Mouse (Mus musculus) spleen, postnatal 36 days (tissue): ENCODE results near the gene Cox10.
"Not testable (repeated sequence)": the region's sequence is repeated elsewhere in the genome, so short reads cannot be mapped to it uniquely, and the experiment has no call there.

Experiments used
- DNase-seq, 2 experiments: peaks; one replicate each; pipeline ENCODE4 v3.0.0; 2022; ENCODE audit warnings: low spot score in 2 of 2, mixed read lengths in 1 of 2

Gene Cox10

DNA sequence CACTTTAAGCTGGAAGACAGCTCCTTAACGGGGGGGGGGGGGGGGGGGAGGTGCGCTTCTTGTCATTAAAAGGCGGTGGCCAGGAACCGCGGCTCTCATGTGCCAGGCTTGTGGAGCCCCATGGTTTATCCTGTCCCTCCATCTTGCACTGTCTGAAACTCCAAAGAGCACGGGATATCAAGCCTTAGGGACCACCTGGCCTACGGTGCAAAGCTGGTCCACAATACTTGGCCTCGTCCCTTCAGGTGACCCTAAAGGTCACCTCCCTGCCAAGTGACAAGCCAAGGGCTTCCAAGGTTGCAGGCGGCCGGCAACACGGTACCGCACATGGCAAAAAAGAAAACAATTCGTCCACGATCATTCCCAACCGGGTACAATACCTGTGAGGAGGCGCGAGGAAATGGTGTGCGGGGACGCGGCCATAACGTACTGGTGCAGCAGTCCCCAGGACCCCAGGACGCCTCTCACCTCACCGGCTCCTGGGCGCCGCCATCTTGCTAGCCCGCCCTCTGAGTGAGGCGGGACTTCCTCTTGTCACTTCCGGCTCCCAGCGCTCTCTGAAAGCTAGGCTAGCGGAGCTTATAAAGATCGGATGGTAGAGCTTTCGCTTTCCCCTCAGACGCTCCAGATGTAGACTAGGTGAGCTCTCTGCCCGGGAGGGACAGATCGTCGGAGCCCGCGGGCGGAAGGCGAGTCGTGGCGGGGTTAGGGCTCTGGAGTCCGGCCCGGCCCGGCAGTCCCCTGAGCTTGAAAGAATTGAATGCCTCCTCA, at the start of gene Cox10:
Gene Cox10 (minus strand): TSS at position 513 of the 771 bp plus-strand sequence.
- peak; percentile 87 for DNase-seq

DNA sequence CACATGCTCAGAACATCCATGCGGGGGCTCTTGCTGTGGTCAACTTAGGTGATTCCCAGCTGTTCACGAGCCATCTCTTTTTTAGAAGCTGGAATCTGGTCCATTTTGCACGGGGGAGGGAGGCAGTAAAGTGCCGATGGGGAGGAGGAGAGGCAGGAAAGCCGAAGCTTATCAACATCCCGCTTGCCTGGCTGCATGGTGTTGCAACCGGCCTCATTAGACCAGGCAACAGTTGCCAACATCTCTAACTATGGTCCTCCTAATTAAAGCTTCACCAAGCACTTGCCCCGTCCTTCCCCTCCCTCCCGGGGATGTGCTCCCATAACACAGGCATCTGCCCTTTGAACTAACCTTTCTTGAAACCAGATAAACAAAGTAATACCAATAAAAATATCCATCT, 48.7 kb upstream of the Cox10 start:
- DNase-seq = no peak

DNA sequence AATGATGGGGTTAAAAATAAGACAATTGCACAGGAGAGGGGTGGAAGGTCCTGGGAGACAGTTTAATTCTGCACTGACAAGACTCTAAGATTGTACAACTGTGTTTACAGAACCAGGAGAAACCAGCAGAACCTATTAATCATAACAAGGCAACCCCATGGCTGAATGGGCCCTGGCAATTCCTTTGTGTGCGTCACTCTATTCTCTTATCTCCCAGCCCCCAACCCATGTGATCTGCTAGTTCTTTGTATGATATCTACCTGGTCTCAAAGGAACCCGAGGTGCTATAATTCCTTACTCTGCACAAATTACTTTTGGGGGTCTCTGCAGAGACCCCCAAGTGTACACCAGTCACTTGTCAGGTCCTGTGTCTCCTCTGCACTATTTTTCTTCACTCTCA, 46.2 kb upstream of the Cox10 start:
- no peak for DNase-seq

DNA sequence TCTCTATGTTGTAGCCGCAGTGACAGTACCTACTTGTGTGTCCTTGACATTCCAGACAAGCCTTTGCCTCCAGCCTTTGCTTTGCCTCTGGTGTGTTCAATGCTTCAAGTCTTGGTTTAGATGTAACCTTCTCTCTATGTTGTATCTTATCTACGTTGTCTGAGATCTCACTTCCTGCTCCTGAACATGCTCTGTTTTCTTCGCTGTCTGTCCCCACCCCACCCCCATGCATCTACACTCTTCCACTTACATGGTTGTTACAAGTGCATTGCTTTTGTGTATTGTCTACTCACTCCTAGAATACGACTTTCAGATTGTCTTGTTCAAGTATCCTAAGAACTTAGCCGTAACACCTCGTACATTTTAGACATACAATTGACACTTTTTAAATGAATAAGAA, 43.9 kb upstream of the Cox10 start:
- not testable (repeated sequence) for DNase-seq

DNA sequence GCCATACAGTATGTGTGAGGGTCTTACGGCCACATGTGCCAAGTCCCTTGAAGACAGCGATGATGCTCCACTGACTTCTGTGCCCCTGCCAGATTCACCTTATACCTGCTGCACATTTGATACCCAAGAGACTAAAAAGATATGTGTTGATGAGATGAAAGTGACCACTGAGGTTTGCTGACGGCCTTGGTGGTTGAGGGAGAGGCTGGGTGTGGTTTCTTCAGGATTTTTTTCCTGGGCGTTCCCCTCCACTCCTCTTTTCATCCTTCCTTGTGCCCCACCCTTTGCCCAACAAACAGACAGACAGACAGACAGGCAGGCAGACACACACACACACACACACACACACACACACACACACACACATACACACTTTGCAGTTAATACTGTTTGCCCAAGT, 37.4 kb upstream of the Cox10 start:
- peak in 1 of 2 experiments; percentile 9 for DNase-seq

DNA sequence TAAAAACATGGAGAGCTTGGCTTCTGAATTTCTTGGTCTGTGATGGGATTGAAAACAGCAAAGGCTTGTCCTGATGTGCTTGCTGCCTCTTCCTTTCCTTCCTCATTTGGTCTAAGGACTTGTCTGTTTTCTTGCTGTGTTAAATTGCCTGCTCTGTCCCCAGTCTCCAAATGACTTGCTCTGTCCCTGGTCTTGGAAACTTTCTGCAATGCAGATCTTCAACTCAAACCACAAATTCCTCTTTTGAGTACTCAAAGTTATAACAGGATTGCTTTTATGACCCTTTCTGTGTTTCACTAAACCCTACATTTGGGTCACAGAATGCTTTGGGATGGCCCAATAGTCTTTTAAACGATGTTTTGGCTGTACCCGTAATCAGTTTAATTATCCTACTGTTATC, 36.6 kb upstream of the Cox10 start:
- no peak for DNase-seq

DNA sequence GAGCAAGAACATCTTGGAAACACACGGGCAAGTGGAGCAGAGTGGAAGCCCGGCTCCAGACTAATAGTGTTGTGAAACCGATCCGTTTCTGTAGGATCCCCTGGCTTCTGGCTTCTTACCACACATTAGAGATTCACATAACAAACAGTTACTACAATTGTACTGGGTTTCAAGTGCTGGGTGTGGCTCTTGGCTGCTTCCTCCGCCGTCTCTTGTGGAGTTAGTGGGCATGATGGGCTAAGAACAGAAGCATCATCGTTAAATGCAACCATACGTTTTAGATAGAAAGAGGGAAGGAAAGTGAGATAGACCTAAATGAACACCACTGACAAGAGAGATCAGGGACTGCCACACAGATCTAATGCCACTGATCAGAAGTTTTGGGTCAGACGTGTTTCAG, 35.8 kb upstream of the Cox10 start:
- DNase-seq = no peak

DNA sequence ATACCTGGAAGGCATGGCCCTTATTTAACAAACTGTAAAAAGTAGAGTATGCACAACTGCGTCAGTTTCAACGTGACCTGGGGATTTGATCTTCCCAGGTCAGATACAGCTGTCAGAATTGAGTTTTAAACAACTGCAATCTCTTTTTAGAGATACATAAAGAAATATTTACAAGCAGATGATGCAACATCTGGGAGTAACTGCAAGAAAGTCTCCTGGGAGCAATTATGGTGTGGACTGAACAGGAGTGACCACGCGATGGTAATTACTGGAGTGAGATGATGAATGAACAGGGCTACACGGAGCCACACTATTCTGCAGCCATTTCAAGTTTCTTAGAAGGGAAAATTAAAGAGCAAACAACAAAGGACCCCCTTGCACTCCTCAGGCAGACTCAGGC, 20.8 kb upstream of the Cox10 start:
- no peak for DNase-seq

DNA sequence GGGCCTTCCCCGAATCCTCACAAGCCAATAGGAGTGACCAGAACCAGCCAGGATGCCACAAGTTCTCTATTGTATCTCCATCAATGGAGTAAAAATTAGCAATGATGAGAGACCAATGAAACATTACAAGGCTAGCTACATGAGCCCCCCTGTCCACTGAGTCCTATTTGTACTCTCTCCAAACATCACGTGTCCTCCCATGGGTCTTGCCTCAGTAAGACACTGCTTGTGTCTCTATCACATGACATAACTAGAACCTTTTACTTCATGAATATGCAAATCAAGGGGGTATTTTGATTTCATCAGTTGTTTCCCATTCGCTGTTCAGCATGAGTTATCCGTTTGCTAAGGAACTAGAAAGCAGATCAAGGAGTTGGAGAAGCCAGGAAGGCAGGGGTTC, 13.8 kb upstream of the Cox10 start:
- DNase-seq = no peak

DNA sequence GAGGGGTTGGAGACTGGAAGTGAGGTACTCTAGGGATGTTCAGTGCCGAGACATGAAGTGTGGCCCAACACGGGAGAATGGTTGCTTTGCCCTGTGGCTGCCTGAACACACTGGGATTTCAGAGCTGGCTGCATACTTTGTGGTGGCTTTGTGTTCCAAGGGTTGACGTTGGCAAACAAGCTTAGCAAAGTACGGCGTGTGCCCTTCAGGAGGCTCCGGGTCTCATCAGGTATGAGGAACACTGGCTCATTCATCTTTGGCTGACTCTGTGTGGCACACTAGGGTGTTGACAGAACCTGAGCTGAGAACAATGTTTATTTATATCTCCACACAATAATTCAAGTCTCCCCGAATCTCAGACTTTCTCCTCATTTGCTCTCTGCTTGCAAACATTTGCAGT, 11.9 kb upstream of the Cox10 start:
- no peak for DNase-seq

DNA sequence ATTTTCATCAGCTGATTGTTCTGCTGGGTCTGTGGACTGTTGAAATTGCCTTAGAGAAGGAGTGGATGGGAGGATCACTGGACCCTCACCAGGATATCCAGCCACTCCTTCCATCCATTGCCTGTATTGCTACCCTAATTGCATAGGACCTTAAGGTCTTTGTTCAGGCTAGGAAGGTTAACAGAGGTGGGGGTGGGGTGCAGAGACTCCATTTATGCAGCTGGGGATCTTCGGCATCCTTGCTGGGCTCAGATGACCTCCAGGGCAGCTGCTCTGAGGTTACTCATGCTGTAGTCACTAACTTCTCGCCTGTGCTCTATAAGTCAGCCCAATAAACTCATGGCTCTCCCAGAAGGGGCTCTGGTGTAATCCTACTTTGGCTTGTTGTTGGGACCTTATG, 10.4 kb upstream of the Cox10 start:
- no peak for DNase-seq

DNA sequence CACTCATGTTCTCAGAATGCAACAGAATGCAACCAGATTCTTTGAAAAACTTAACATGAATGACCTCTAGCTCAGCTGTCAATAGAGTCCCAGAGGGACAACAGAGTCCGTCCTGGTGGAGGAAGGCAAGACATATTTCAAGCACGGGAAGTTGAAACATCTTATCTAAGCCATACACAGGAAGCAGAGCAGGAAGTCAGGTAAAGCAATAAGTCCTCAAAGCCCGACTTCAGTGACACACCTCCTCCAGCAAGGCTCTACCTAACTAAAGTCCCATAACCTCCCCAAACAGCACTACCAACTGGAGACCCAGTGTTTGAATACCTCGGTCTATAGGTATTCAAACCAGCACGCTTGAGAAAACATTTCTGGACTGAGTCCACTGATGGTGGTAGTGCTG, 6.6 kb upstream of the Cox10 start:
- no peak for DNase-seq

DNA sequence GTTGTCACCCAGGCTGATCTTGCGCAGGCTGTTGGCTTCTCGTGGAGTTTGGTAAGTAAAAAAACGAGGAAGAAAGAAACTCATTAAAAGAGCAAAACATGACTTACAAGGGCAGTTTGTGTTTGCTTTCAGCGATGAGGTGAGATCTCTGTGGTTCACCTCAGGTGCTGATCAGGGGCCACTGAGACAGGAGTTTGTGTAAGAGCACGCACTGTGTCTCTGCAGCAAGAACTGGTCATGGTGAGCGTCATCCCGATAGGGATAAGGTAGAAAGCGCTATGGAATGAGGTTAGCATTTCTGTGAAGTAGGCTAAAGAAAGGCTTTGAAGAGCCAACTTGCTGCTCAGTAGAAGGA, 436 bp upstream of the Cox10 start:
- no peak for DNase-seq

DNA sequence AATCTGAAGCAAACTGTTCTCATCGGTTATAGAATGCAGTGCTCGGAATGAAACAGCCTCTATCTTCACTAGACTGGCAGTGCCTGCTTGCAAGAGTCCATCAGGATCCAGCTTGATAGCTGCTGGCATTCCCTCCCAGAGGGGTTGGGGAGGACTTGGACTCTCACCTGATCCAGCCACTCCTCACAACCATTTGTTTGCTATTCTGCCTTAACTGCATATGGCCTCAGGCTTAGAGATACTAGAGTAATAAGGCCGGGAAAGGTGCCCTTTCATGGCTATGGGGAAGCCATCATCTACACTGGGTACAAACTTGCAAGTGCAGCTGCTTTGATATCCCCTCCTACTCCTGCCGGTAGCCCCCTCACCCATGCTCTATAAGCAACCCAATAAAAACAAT, 3.1 kb downstream of the Cox10 start:
- DNase-seq = no peak

DNA sequence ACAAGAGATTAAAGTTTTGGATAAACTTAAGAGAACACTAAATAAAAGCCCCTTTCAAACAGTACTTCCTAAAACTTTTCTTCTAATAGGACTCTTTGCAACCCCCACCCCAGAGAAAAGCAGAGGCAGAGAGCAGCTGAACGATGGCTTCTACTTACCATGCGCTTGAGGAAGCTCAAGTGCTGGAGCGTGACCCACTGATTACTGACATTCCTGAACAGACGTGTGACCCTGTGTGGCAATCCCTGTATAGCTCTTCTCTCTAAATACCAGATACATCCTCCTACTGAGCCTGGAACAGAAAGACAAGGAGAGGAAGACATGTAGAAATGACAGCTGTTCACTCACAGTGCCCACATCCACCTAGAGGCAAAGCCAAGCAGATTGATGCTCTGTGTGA, 5.9 kb downstream of the Cox10 start:
- DNase-seq = no peak

DNA sequence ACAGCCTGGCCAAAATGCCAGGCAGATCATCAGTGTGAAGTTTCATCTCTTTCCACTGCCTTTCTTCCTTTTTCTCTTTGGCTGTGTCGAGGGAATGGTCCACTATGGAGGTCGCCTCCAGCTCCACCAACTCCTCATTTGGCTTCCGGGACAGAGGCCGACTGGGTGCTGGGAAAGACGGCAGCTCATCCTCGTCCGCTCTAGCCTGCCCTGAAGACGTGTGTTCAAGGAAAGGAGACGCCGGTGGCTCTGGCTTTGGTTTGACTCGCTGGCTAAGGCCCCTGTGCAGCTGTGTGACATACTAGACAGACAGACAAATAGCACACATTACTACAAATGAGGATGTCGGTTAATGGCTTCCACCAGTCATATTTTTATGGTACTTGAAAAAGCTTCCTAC, 7.7 kb downstream of the Cox10 start:
- no peak for DNase-seq

DNA sequence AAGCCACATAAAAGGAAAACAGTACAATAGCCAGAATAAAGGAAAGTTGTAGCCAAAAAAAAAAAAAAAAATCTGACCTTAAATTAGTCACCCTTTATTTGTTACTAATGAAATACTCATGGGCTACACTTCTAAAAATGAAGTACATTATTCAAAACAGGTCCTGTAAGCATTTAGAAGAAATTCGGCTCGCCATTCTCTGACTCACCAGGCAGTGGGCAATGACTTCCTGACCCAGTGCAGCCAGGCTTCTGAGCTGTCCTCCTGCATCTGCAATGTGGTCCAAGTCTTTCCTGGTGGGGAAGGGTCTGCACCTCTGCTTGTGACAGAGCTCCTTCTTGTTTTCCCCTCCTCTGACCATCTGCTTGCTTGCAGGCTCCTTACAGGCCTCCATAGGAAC, 13.3 kb downstream of the Cox10 start:
- no peak for DNase-seq

DNA sequence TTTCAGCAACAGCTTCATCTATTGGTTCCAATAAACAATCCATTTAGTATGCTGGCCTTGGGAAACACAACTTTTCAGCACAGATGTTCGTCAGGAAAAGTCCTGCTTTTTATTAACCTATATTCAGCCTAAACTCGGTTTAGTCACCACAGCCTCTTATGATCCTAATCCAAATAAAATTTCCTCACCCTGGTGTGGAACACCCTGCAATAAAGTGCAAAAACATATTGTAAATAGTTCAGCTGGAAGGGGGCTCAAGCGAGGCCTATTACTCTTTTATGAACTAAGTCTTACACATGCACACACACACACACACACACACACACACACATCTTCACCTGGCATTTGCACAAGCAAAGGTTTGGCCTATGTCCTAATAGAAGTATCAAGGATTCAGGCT, 16.1 kb downstream of the Cox10 start:
- DNase-seq = no peak

DNA sequence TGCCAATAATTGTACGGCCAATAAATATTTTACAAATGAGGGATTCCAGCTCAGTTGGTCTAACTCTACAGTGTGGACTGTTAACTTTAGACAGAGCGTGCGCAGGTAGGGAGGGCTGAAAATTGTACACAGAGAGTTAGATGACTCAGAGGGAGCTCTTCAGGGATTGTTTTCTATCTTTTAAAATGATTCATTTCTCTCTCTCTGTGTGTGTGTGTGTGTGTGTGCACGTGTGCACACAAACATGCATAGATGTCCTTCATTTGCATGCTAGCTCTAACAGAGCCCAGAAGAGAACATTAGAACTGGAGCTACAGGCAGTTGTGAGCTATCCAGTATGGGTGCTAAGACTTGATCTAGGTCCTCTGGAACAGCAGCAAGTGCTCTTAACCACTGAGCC, 17.0 kb downstream of the Cox10 start:
- no peak for DNase-seq

DNA sequence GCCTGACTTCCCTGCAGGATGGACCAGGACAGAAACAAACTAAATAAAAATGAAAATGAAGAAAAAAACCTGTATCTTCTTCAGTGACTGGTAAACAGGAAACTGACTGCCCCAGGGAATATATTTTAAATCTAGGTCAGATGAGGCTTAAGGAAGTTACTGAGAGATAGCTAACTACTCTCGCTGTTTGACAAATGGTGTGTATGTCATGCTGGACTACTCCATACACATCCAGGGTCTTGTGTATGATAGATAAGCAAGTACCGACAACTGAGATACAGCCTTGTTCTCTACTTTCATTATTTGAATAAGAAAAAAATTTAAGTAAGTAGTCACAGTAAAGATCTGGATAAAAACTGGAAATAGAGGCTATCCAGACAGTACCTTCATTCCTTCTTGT, 20.0 kb downstream of the Cox10 start:
- DNase-seq = no peak

DNA sequence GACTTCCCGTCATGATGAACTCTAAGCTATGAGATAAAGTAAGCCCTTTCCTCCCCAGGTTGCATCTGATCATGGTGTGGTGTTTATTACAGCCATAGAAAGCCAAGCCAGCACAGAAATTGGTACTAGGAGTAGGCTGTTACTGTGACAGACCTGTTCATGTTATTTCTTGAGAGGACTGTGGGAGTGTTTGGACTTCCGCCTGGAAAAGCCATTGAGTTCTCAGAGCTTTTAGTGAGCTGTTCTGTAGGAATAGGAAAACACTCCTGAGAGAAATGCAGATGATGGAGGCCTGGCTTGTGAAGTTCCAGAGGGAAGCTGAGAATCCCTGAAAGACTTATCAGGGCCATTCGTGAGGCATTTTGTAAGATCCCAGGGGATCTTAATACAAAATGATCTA, 20.8 kb downstream of the Cox10 start:
- no peak for DNase-seq

DNA sequence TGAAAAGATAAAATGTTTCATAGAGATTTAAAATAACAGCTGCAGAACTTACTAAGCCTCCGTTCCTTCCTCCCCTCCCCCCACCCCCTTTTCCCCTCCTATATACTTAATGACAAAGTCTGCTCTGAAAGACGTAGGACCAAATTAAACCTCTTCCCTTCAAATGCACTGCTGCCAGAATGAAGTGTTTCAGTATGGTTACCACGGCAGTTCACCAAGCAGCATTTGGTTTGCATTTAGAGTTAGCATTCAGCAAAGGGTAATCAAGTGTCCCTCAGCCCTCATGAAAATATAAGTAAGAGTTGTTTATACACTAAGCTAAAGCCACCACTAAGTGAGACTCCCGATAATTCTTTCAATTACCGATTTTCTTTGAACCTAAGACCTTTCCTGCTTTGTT, 25.9 kb downstream of the Cox10 start:
- DNase-seq = no peak

DNA sequence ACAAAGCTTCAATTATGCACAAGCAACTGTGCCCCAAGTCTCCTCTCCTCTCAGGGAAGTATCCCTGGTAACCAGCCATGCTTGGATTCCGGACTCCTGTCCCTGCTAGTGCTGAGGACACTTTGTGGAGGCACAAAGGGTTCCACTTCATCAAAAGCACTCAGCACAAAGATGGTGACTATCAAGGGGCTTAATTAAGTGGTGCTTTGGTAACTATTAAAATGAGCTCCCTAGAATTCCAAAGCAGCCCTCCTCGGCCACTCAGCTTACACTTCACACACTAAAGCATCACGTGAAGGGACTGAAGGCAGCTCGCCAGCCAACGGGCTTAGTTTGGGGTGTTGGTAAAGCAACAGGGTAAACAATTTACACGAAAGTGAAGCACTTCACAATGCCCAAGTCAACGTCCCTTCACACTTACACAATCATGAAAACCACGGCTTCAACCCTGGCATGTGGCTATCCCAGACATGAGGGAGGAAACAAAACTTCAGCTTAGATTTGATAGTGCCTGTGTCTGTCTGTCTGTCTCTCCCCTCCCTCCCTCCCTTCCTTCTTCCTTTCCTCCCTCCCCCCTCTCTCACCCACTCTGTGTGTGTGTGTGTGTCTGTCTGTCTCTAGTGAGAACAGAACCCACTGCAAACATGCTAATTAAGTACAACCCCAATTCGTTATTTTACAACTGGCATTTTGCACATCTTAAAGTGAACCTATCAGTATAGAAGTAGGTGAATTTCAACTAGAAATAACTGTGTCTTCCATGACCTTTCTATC, 27.9 kb downstream of the Cox10 start:
- no peak for DNase-seq

DNA sequence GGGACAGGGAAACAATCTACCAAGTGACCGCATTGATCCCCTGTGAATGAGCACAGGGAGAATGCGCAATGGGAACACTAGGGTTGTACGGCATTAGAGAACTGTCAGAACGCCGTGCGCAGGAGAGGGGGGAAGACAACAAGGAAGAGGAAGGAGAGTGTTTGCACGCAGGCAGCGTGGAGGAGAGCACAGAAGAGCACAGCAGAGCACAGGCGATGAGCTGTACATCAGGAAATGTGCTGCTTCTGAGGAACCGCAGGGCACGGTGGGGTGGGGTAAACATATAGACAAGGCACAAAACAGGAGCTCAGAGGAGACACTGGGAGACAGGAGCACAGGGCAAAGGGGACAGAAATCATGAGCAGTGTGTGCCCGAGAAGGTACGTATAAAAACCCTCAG, 31.8 kb downstream of the Cox10 start:
- DNase-seq = peak; percentile 4 to 13
